Mouse (Mus musculus) G1E (cell line): ENCODE results near the gene Zswim3. TPM values are rescaled to one million over a fixed set of nuclear protein-coding genes. Genes with fewer than 3 reads are reported as not detected.

Experiments
- ATAC-seq: 2 replicates; pipeline ENCODE4 v1.8.0; 2016; ENCODE audit warnings: mild to moderate bottlenecking; ENCODE audit not compliant: insufficient number of reproducible peaks, poor library complexity, low FRiP score, severe bottlenecking; ENCODE audit errors: extremely low read depth
- DNase-seq: peaks from one replicate; pipeline ENCODE4 v3.0.0; 2012; ENCODE audit warnings: low spot score
- H3K27me3 ChIP-seq: 2 replicates; pipeline ENCODE4 v1.6.1; 2012; ENCODE audit warnings: mild to moderate bottlenecking, low read length, inconsistent platforms; ENCODE audit not compliant: insufficient read depth
- H3K36me3 ChIP-seq: replicated peaks from 2 replicates; pipeline ENCODE3; 2012; ENCODE audit warnings: mild to moderate bottlenecking, inconsistent platforms
- H3K4me1 ChIP-seq: 2 replicates; pipeline ENCODE4 v1.6.1; 2012; ENCODE audit warnings: low read depth, low read length, inconsistent platforms, mixed read lengths; ENCODE audit not compliant: insufficient read depth
- H3K4me3 ChIP-seq: 2 replicates; pipeline ENCODE4 v1.5.1; 2012; ENCODE audit warnings: low read depth, mild to moderate bottlenecking, inconsistent platforms, low read length, moderate library complexity, mixed read lengths
- H3K9me3 ChIP-seq: replicated peaks from 2 replicates; pipeline ENCODE4 v1.6.1; 2012; ENCODE audit warnings: inconsistent platforms
- CTCF ChIP-seq: IDR thresholded peaks from 2 replicates; pipeline ENCODE4 v1.5.1; 2012; ENCODE audit warnings: low read depth, low read length, inconsistent platforms, mixed read lengths
- GATA1 ChIP-seq: IDR thresholded peaks from 2 replicates; pipeline ENCODE4 v1.6.1; 2012; ENCODE audit warnings: borderline replicate concordance, low read length, inconsistent platforms, mixed read lengths
- GATA2 ChIP-seq: IDR thresholded peaks from 2 replicates; pipeline ENCODE4 v1.6.1; 2012; ENCODE audit warnings: low read depth, low read length, inconsistent platforms, borderline replicate concordance
- POLR2AphosphoS5 ChIP-seq: IDR thresholded peaks from 2 replicates; pipeline ENCODE4 v1.6.1; 2012; ENCODE audit warnings: low read depth, low read length, inconsistent platforms; ENCODE audit not compliant: insufficient replicate concordance
- TAL1 ChIP-seq: conservative IDR thresholded peaks from 2 replicates; pipeline ENCODE4 v1.6.1; 2012; ENCODE audit warnings: low read depth, low read length, inconsistent platforms, mixed read lengths
- polyA plus RNA-seq: library from polyadenylated mRNA; stranded (reverse); fragments of >175 nt; gene quantifications from 2 replicates; pipeline ENCODE4 v1.2.3, GENCODE M21; 2012
- total RNA-seq, 2 experiments: library from RNA; stranded (forward) in 1 of 2; stranded (reverse) in 1 of 2; fragments of 200-1000 nt in 1 of 2; fragments of >200 nt in 1 of 2; fragmentation: Nextera tagmentation in 1 of 2; gene quantifications; 2 replicates each; pipeline ENCODE4 v1.2.3; 2014 to 2017

Zswim3 gene
- total and polyA plus RNA-seq, 3 experiments = 1.2 to 7.1 (median 5.3) TPM

GRCm38 (mm10) chr2:164825521-164825920 lies 20.6 kb downstream of the Zswim3 start:
- Histone ChIP-seq H3K4me3 (no peak overlapping the region), H3K9me3 (no peaks in the 10 kb centered on the region), H3K36me3 (peaks cover 68% of the 10 kb centered on the region), H3K27me3 (no peaks in the 10 kb centered on the region), H3K4me1 (peaks cover 23% of the 10 kb centered on the region)
- ATAC-seq (no peak), DNase-seq (no peak)
- no peak for TF ChIP-seq POLR2AphosphoS5
- TF ChIP-seq GATA1 = no peak
- no peak for TF ChIP-seq TAL1

GRCm38 (mm10) chr2:164827146-164827850 lies 22.4 kb downstream of the Zswim3 start:
- Histone ChIP-seq H3K4me3 (no peak overlapping the region), H3K9me3 (no peaks in the 10 kb centered on the region), H3K27me3 (no peaks in the 10 kb centered on the region; the same call in 1 of the 2 replicates), H3K36me3 (peaks cover 54% of the 10 kb centered on the region), H3K4me1 (peaks cover 16% of the 10 kb centered on the region)
- no peak for TF ChIP-seq GATA1
- no peak for TF ChIP-seq TAL1
- no peak for DNase-seq
- ATAC-seq = no peak

GRCm38 (mm10) chr2:164828437-164828836 lies 23.5 kb downstream of the Zswim3 start, which contains the start of gene Spata25:
TSS of gene Spata25 (minus strand) at chr2:164828537.
- peaks cover 54% of the 10 kb centered on the region for H3K36me3 ChIP-seq
- DNase-seq (no peak), ATAC-seq (no peak)
- no peaks in the 10 kb centered on the region for H3K9me3 ChIP-seq
- H3K4me1 ChIP-seq = peaks cover 20% of the 10 kb centered on the region
- H3K27me3 ChIP-seq = no peaks in the 10 kb centered on the region; the same call in 1 of the 2 replicates
- TF ChIP-seq GATA1 = no peak
- no peak for TF ChIP-seq GATA2
- TF ChIP-seq TAL1 = no peak
- no peak for TF ChIP-seq CTCF
- no peak within 1 kb of the TSS for H3K4me3 ChIP-seq

DNA sequence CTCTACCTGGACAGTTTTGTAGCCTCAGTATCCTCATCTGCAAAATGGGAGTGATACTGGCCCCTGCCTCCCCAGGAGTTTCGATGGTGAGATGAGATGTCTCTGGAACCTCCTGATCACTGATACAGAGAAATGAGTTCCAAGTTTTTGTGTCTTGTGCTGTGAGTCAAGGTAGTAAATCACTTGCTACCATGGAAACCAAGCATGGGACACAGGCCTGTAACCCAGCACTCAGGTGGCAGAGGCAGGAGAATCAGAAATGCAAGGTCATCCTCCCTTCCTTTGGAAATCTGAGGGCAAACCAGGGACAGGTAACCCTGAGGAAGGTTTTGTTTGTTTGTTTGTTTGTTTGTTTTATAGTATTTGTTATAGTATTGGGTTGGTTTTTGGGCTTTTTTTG lies 24.2 kb downstream of the Zswim3 start:
- no peak for DNase-seq
- Histone ChIP-seq H3K4me3 (no peak overlapping the region), H3K4me1 (peaks cover 20% of the 10 kb centered on the region), H3K9me3 (no peaks in the 10 kb centered on the region), H3K27me3 (peaks cover 4% of the 10 kb centered on the region; the same call in 1 of the 2 replicates), H3K36me3 (peaks cover 51% of the 10 kb centered on the region)
- TF ChIP-seq GATA1 (no peak), GATA2 (no peak), POLR2AphosphoS5 (no peak), TAL1 (no peak), CTCF (no peak)
- no peak for ATAC-seq

DNA sequence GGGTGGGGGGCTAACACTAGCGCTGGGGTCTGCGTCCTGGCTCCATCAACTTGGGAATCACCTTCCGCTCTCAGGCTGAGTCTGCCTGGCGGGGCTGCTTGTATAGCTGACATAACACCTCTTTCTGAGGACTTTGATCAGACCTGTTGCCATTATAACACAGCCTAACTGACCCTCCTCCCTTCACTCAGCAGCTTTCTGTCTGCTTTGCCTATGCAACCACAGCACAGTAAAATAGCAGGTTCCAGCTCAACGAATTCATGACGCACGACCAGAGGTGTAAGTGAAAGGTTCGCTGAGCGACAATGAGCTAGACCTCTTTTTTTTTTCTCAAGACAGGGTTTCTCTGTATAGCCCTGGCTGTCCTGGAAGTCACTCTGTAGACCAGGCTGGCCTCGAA lies 26.1 kb downstream of the Zswim3 start:
- peaks cover 26% of the 10 kb centered on the region for H3K4me1 ChIP-seq
- H3K36me3 ChIP-seq = peaks cover 42% of the 10 kb centered on the region
- DNase-seq (no peak), ATAC-seq (no peak)
- no peak overlapping the region for H3K4me3 ChIP-seq
- TF ChIP-seq GATA1 (no peak), GATA2 (no peak), CTCF (no peak), TAL1 (no peak), POLR2AphosphoS5 (no peak)
- no peaks in the 10 kb centered on the region for H3K9me3 ChIP-seq
- peaks cover 4% of the 10 kb centered on the region; the same call in 1 of the 2 replicates for H3K27me3 ChIP-seq

GRCm38 (mm10) chr2:164832032-164832747 lies 27.3 kb downstream of the Zswim3 start:
- Histone ChIP-seq H3K27me3 (peaks cover 4% of the 10 kb centered on the region; the same call in 1 of the 2 replicates), H3K4me1 (peaks cover 26% of the 10 kb centered on the region), H3K4me3 (no peak overlapping the region), H3K9me3 (no peaks in the 10 kb centered on the region), H3K36me3 (peaks cover 42% of the 10 kb centered on the region)
- TF ChIP-seq TAL1 (no peak), GATA2 (no peak), POLR2AphosphoS5 (no peak), CTCF (no peak)
- DNase-seq (no peak), ATAC-seq (no peak)
